Mouse (Mus musculus) hindlimb bud, embryonic 11.5 days (tissue): Measurements from ENCODE around the gene Speer4e.
"Not testable (repeated sequence)": the region's sequence is repeated elsewhere in the genome, so short reads cannot be mapped to it uniquely, and the experiment has no call there.

Source experiments
- DNase-seq: peaks from one replicate; pipeline ENCODE4 v3.0.0-alpha.2; 2012; ENCODE audit warnings: low read depth, low spot score; ENCODE audit errors: extremely low spot score

Gene Speer4e

GRCm38 (mm10) chr5:14938329-14938728 lies at the start of gene Speer4e:
Speer4e (minus strand) TSS chr5:14938429.
- DNase-seq: not testable (repeated sequence)

- not testable (repeated sequence) for DNase-seq
Measured at GRCm38 (mm10) chr5:14986649-14987387, 48.6 kb upstream of the Speer4e start.

- not testable (repeated sequence) for DNase-seq
Measured at GRCm38 (mm10) chr5:14978835-14979234, 40.6 kb upstream of the Speer4e start, which contains the start of gene Gm10354. Gm10354 (minus strand) TSS chr5:14978935.

GRCm38 (mm10) chr5:14977368-14977767 lies 39.1 kb upstream of the Speer4e start:
- not testable (repeated sequence) for DNase-seq

GRCm38 (mm10) chr5:14975294-14975693 lies 37.1 kb upstream of the Speer4e start:
- DNase-seq: not testable (repeated sequence)

- not testable (repeated sequence) for DNase-seq
Measured at GRCm38 (mm10) chr5:14972841-14973240, 34.6 kb upstream of the Speer4e start.

- DNase-seq: not testable (repeated sequence)
Measured at GRCm38 (mm10) chr5:14963821-14964220, 25.6 kb upstream of the Speer4e start.

GRCm38 (mm10) chr5:14961502-14961901 lies 23.3 kb upstream of the Speer4e start:
- not testable (repeated sequence) for DNase-seq

- DNase-seq: not testable (repeated sequence)
Measured at GRCm38 (mm10) chr5:14955928-14956706, 17.9 kb upstream of the Speer4e start.

GRCm38 (mm10) chr5:14953587-14953986 lies 15.4 kb upstream of the Speer4e start:
- DNase-seq: not testable (repeated sequence)

GRCm38 (mm10) chr5:14952749-14953148 lies 14.5 kb upstream of the Speer4e start:
- not testable (repeated sequence) for DNase-seq

- not testable (repeated sequence) for DNase-seq
Measured at GRCm38 (mm10) chr5:14951822-14952221, 13.6 kb upstream of the Speer4e start.

- not testable (repeated sequence) for DNase-seq
Measured at GRCm38 (mm10) chr5:14947482-14948198, 9.4 kb upstream of the Speer4e start.

GRCm38 (mm10) chr5:14945524-14945923 lies 7.3 kb upstream of the Speer4e start:
- DNase-seq: not testable (repeated sequence)

GRCm38 (mm10) chr5:14941043-14941442 lies 2.8 kb upstream of the Speer4e start:
- not testable (repeated sequence) for DNase-seq

- DNase-seq: not testable (repeated sequence)
Measured at GRCm38 (mm10) chr5:14933721-14934120, 4.5 kb downstream of the Speer4e start.

- DNase-seq: not testable (repeated sequence)
Measured at GRCm38 (mm10) chr5:14927047-14927446, 11.2 kb downstream of the Speer4e start.

GRCm38 (mm10) chr5:14914799-14915198 lies 23.4 kb downstream of the Speer4e start, which contains the start of gene Gm9758:
Gm9758 (minus strand) TSS chr5:14914899.
- not testable (repeated sequence) for DNase-seq

GRCm38 (mm10) chr5:14914361-14914760 lies 23.9 kb downstream of the Speer4e start:
- not testable (repeated sequence) for DNase-seq

GRCm38 (mm10) chr5:14903539-14903938 lies 34.7 kb downstream of the Speer4e start:
- DNase-seq: not testable (repeated sequence)

- DNase-seq: no peak
Measured at GRCm38 (mm10) chr5:14892242-14892641, 46.0 kb downstream of the Speer4e start.
